Mouse (Mus musculus): ENCODE data around the gene Rpl3. TPM values are rescaled to one million over a fixed set of nuclear protein-coding genes. Genes with fewer than 3 reads are reported as not detected.

The Rpl3 gene
- total and polyA plus RNA-seq, 3 experiments: 376 to 618 (median 500) TPM

GRCm38 (mm10) chr15:80115866-80116794 is 24.5 kb upstream of the Rpl3 start:
- DNase-seq: no peak

- DNase-seq: no peak
These were observed 23.6 kb upstream of the Rpl3 start for GRCm38 (mm10) chr15:80115256-80115655.

DNA sequence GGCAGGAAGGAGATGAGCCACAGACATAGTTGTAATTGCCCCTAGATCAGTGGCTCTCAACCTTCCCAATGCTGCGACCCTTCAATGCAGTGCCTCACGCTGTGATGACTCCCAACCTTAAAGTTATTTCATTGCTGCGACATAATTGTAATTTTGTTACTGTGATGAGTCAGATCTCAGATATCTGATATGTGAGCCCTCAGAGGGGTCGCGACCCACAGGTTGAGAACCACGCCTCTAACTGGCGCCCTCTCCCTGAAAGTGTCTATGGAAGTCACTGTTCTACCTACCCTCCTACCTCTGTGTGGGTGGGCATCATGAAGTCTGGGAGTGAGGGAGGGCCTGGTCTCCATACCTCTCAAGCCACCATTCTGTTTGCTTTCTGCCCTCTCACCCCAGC is 22.7 kb upstream of the Rpl3 start:
- no peak for DNase-seq

DNA sequence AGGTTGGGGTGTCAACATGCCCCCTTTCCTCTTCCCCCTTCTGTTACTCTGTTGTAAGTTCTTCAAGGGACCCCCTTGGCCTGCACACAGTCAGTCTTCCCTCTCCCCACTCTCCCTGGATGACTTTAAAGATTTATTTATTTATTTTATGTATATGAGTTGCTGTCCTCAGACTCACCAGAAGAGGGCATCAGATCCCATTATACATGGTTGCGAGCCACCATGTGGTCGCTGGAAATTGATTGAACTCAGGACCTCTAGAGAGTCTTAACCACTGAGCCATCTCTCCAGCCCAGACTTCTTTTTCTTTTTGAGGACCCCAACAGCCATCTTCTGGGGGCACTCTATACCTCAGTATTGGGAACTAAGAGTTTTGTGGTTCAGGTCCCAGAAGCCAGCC is 20.8 kb upstream of the Rpl3 start:
- no peak for DNase-seq

GRCm38 (mm10) chr15:80111436-80111835 is 19.8 kb upstream of the Rpl3 start:
- no peak for DNase-seq

DNA sequence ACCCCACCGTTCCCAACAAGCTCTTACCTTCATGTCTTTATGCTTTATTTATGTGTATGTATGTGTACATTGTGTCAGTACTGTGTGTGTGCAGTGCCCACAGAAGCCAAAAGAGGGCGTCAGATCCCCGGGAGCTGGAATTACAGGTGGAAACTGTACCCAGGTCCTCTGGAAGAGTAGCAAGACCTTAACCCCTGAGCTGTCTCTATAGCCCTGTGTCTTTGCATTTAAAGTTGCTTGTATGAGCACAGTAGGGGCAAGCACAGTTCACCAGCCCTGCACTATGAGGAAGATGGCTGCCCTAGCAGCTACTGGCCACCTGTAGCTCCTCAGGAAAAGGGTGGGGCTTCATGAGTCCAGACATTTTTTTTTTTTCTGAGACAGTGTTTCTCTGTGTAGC is 15.9 kb upstream of the Rpl3 start:
- DNase-seq: no peak

GRCm38 (mm10) chr15:80107143-80107542 is 15.5 kb upstream of the Rpl3 start:
- no peak for DNase-seq

- no peak for DNase-seq
These were observed 14.1 kb upstream of the Rpl3 start for GRCm38 (mm10) chr15:80105490-80106410.

- DNase-seq: no peak
These were observed 10.8 kb upstream of the Rpl3 start for GRCm38 (mm10) chr15:80102495-80102894.

DNA sequence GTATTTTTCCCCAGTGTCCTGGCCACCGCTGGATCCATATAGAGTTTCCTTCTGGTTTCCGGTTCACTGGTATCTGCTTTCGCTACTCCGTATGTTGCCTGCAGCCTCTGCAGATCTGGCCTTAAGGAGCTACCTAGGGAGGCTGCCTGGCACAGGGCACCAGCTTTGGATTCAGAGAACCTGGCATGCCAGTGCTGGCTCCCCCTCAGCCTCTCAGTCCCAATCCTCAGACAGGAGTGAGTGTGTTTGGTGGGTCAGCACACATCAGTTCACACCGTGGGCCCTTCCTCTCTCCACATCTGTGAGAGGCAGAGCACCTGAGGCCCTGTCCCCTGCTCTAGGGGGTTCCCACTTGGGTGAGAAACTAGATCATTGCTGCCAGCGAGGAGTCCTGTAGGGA is 9.8 kb upstream of the Rpl3 start:
- DNase-seq: no peak

DNA sequence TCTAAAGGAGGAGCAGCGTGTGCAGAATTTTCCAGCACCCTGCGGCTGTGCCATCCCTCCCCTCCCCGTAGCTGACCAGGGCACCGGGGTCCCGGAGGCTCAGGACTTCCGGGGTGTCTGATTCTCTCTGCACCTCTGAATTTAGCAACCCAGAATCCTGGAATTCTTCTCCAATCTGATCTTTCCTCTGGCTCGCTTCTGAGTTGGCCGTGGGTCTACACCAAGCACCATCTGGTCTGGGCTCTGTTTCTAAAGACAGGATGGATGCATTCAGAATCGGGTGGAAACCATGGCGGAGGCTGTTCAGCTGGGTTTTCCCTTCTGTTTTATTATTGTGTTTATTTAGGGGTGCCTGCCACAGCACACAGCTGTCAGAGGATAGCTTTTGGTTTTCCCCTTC is 9.2 kb upstream of the Rpl3 start:
- no peak for DNase-seq

- DNase-seq: no peak
These were observed 8.5 kb upstream of the Rpl3 start for GRCm38 (mm10) chr15:80100196-80100595.

- no peak for DNase-seq
These were observed 7.8 kb upstream of the Rpl3 start for GRCm38 (mm10) chr15:80099477-80099876.

- DNase-seq: peak; percentile 72
These were observed 7.1 kb upstream of the Rpl3 start for GRCm38 (mm10) chr15:80098809-80099208.

- no peak for DNase-seq
These were observed 6.4 kb upstream of the Rpl3 start for GRCm38 (mm10) chr15:80097999-80098461.

DNA sequence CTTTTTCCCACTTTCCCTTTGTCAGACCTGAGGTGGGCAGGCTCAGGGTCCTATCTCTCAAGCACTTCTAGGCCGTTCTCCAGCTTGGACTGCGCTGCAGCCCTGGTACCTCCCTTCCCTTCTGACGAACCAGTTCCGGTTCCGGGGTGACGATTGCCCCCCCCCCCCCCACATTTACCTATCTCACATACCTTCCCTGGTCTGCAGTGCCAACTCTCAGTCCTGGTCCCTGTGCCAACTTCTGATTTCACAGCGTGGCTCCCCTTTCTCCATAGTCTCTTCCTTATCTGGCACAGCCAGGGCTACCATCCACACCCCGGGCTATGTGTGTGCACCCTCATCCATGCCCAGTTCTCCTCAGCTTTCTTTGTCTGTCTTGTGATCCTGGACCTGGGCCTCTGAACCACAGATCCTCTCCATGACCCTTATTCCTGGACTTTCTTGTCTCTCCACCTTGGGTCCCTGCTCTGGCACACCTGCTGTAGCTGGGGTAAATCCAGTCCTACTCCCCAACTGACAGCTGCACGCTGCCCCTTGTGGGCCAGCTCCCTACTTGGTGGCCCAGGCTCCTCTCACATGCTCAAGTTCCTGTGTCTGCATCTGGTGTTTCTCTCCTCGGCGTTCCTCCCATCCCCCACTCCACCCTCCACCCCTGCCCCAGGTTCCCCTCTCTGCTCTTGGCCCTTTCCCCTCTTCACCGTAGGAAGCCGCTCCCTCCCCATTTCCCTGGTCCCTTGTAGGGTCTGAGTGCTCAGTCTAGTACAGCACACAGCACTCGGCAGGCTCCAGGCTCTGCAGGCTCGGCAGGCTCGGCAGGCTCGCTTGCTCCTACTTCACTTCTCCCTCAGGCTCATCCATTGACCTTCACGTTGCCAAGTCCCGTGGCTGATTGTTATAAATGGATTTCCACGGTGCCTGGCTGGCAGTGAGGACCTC is 5.5 kb upstream of the Rpl3 start:
- peak; percentile 80 for DNase-seq

GRCm38 (mm10) chr15:80096406-80096805 is 4.7 kb upstream of the Rpl3 start:
- no peak for DNase-seq

GRCm38 (mm10) chr15:80095596-80095995 is 3.9 kb upstream of the Rpl3 start:
- DNase-seq: peak; percentile 38

DNA sequence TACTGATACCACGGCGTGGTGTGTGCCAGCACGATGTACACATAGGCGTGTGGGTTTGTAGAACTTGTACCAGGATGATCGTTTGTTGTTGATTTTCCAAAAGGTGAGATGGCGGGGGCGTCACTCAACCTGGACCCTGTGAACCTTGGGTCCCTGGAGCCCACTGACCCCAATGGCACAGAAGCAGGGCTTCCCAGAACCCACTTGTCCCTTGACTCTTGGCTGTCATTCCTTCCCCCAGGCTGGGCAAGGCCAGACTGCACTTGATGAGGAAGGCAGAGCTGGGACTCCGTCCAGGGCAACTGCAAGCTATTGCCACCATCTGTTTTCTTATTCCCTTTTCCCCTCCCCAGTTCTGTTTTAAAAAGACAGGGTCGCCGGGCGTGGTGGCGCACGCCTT is 2.5 kb upstream of the Rpl3 start:
- no peak for DNase-seq

DNA sequence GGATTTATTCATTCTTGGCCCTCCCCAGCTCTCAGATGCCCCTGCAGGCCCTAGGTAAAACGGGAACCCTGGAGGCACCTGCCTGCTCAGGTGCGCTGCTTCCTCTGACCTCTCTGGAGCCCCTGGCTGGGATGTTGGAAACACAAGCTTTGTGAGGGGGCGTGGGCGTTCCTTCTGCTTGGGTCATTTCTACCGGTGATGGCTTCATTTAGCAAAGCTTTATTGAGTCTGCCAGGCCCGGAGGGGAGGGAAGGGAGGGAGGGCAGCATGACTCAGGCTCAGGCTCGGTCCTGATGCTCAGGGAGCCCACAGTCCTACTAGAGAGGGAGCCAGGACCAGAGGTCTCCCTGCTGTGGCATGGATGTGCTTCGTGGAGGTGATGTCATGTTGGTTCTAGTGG is 931 bp upstream of the Rpl3 start:
- DNase-seq: peak; percentile 65

DNA sequence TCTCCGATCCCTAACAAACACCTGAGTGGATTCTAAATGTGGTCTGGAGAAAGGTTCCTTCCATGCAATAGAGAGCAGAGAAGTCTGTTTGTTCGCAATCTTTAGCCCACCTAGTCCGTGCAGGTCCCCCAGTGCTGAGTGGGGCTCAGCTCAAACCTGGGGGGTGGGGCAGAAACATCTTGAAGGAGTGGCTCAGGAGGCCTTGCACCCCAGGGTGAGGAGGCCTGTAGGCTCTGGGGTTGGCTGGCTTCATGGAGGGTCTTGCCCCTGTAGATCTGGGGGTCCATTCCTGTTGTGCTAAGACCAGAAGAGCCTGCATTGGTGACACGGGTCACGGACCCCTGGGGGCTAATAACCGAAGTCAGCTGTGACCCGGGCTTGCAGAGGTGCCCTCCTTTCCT is 373 bp upstream of the Rpl3 start:
- peak; percentile 25 for DNase-seq

GRCm38 (mm10) chr15:80090741-80091120 is 937 bp downstream of the Rpl3 start:
- DNase-seq: peak; percentile 34
